In genomic region chr1:181851521-181852310, GRCm38 (mm10) we compare ENCODE assay signal across 8 mouse cellular contexts. TPM values are rescaled to one million over a fixed set of nuclear protein-coding genes. Genes with fewer than 3 reads are reported as not detected.
DNase-seq lines count a peak whose midpoint lies in the region; ATAC-seq lines count a peak whose summit lies in the region.

No protein-coding gene starts in this region.

- H3K9ac ChIP-seq in midbrain, embryonic 13.5 days (replicated peaks): no peak overlapping the region

- intact Hi-C loops in heart, postnatal 25 days (cut with DNase I): no loop called here

- no peak for ATAC-seq in midbrain, embryonic 13.5 days

- H3K4me2 ChIP-seq in midbrain, embryonic 13.5 days (replicated peaks): no peak overlapping the region

- peaks cover 6% of the 10 kb centered on the region; the same call in 1 of the 2 replicates for H3K4me1 ChIP-seq in midbrain, embryonic 13.5 days (replicated peaks)

- no peak overlapping the region for H3K4me3 ChIP-seq in midbrain, embryonic 13.5 days (replicated peaks)

- 93% methylated on average over 12 of the region's 12 CpGs for WGBS in midbrain, embryonic 13.5 days

- H3K27me3 ChIP-seq in midbrain, embryonic 13.5 days: 0 out of 2 replicates have a peak, but pooled peaks cover 2% of the 10 kb centered on the region

- H3K27ac ChIP-seq in midbrain, embryonic 13.5 days: no peak overlapping the region

- no peaks in the 10 kb centered on the region for H3K36me3 ChIP-seq in midbrain, embryonic 13.5 days

- no peaks in the 10 kb centered on the region for H3K9me3 ChIP-seq in midbrain, embryonic 13.5 days

- peak; percentile 73 for DNase-seq in adrenal gland, postnatal 10 days
- DNase-seq in adrenal gland, postnatal 4 days (ENCODE audit: low spot score in 2 of 2): no peak
- DNase-seq in thymus, postnatal 0 days (ENCODE audit: low spot score): peak; percentile 19
- no peak for DNase-seq in thymus, adult 18-20 months
- DNase-seq in heart, postnatal 25 days (ENCODE audit: low spot score): peak; percentile 60
- peak; percentile 63 for DNase-seq in lung, postnatal 14 days
- DNase-seq in embryo, embryonic 10 days (ENCODE audit: low spot score): no peak

RNA-seq across cellular contexts. Expression of gene Lbr, which starts 8.9 kb away (rescaled TPM):
- 10 to 100 TPM; 35.9 to 36.6 TPM for total RNA-seq in adrenal gland, postnatal 10 days (2021)
- 10 to 100 TPM; 48.8 to 57.6 TPM for total RNA-seq in adrenal gland, postnatal 4 days (2021)
- polyA plus RNA-seq in thymus, postnatal 0 days (2015; fragmentation: Nextera tagmentation; extraction: Ambion mirVana): 352 and 361 TPM in 2 replicates
- 10 to 100 TPM; 21.9 to 22.0 TPM for total RNA-seq in heart, postnatal 25 days (2021)
- 56.6 and 61.0 TPM in 2 replicates for polyA plus RNA-seq in midbrain, embryonic 13.5 days (2015; fragmentation: Nextera tagmentation; extraction: Ambion mirVana)

Comparison
In these comparisons a context has a peak if more than half of its experiments do, and no peak if none do; other contexts are left out.
1. DNase-seq: peak in adrenal gland, postnatal 10 days (single experiment), thymus, postnatal 0 days (single experiment), heart, postnatal 25 days (single experiment) and lung, postnatal 14 days (single experiment); none in adrenal gland, postnatal 4 days (0 of 2), thymus, adult 18-20 months (0 of 2) and embryo, embryonic 10 days (single experiment).